Mouse (Mus musculus): ENCODE measurements around the gene Cnga4.
"Not testable (repeated sequence)": the region's sequence is repeated elsewhere in the genome, so short reads cannot be mapped to it uniquely, and the experiment has no call there.

Gene Cnga4

GRCm38 (mm10) chr7:105418106-105418505, 13.7 kb downstream of the Cnga4 start:
- no peak for DNase-seq

GRCm38 (mm10) chr7:105420903-105421302, 16.5 kb downstream of the Cnga4 start:
- no peak for DNase-seq

- DNase-seq, result no peak
These were observed 20.0 kb downstream of the Cnga4 start for GRCm38 (mm10) chr7:105424368-105424767.

- peak; percentile 12 for DNase-seq
These were observed 21.2 kb downstream of the Cnga4 start, which contains the start of gene Cckbr for GRCm38 (mm10) chr7:105425424-105426043. TSS of gene Cckbr (plus strand) at chr7:105425731.

GRCm38 (mm10) chr7:105426051-105426450, 21.7 kb downstream of the Cnga4 start:
- DNase-seq, result no peak

- no peak for DNase-seq
These were observed 27.7 kb downstream of the Cnga4 start for GRCm38 (mm10) chr7:105432058-105432457.

GRCm38 (mm10) chr7:105433859-105434258, 29.5 kb downstream of the Cnga4 start:
- DNase-seq, result no peak

GRCm38 (mm10) chr7:105434798-105435197, 30.4 kb downstream of the Cnga4 start:
- no peak for DNase-seq

- no peak for DNase-seq
These were observed 33.8 kb downstream of the Cnga4 start for GRCm38 (mm10) chr7:105437979-105438772.

- DNase-seq, result no peak
These were observed 37.1 kb downstream of the Cnga4 start for GRCm38 (mm10) chr7:105441426-105441825.

GRCm38 (mm10) chr7:105445076-105445475, 40.7 kb downstream of the Cnga4 start:
- DNase-seq, result peak; percentile 2

GRCm38 (mm10) chr7:105453345-105453744, 49.0 kb downstream of the Cnga4 start:
- not testable (repeated sequence) for DNase-seq

All from kidney, postnatal 14 days (tissue).